Mouse (Mus musculus) ovary, adult 2 months (tissue): ENCODE results near the gene Olfr530. TPM values are rescaled to one million over a fixed set of nuclear protein-coding genes. Genes with fewer than 3 reads are reported as not detected.

Experiments
- polyA plus RNA-seq: library from polyadenylated mRNA; depleted of rRNA; stranded (reverse); fragments of >200 nt; gene quantifications from 2 replicates; pipeline ENCODE4 v1.2.3, GENCODE M21; 2012; rRNA removed

Gene Olfr530
- not detected in 2 replicates for polyA plus RNA-seq

DNA sequence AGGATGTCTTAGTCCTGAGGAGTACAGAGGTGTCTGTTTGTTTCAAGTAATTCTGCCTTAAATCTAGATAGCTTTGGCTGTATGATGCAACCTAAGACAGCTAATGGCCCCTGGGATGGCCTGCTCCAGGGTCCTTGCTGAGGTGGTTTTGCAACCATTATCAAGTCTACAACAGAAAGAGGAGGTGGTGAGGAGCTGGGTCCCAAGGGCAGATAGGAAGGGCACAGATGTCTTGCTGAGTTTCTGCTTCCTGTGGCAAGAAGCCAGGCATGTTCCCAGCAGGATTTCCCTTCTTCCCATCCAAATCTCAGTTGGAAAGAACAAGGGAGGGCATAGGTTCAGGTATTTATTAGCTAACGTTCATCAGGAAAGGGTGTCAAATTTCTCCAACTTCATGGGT is at the start of gene Olfr530:
TSS of gene Olfr530 (minus strand) at position 101 of the 400 bp plus-strand sequence.

DNA sequence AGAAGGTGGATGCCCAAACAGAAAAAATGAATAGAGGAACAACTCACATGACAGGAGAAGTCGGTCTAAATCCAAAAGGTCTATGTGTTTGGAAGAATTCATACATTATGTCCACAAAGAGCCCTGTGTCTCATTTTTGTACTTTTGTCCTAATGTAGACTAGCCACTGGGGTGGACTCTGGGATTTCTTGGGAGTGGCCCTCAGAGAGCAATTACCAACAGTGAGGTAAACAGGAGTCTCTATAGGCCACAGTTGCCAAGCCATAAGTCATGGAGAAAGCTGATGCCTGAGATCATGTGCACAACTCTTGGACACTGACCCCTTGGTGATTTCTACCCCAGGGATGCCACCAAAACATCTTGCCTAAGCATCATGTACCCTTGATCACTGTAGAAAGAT is 45.4 kb upstream of the Olfr530 start, which contains the start of gene Olfr532:
TSS of gene Olfr532 (minus strand) at position 101 of the 400 bp plus-strand sequence.

GRCm38 (mm10) chr7:140402818-140403217 is 26.7 kb upstream of the Olfr530 start, which contains the start of gene Olfr531:
TSS of gene Olfr531 (minus strand) at chr7:140402918.

GRCm38 (mm10) chr7:140361571-140361970 is 14.6 kb downstream of the Olfr530 start, which contains the start of gene Olfr60:
TSS of gene Olfr60 (minus strand) at chr7:140361671.

GRCm38 (mm10) chr7:140333717-140334116 is 42.4 kb downstream of the Olfr530 start, which contains the start of gene Olfr527:
TSS of gene Olfr527 (plus strand) at chr7:140334017.

Other genes with a start within 250 kb of the Olfr530 start
- gene Mtg1, start 238.8 kb downstream of the Olfr530 start, polyA plus RNA-seq: 24.4 and 25.1 TPM in 2 replicates
- gene Sprn, start 221.5 kb downstream of the Olfr530 start, polyA plus RNA-seq: 2.7 and 2.9 TPM in 2 replicates
- gene Olfr522, start 211.6 kb downstream of the Olfr530 start, polyA plus RNA-seq: not detected in 2 replicates
- not detected in 2 replicates for gene Olfr523, start 203.1 kb downstream of the Olfr530 start, polyA plus RNA-seq
- not detected in 2 replicates for gene Olfr524, start 170.4 kb downstream of the Olfr530 start, polyA plus RNA-seq
- gene Cd163l1, start 158.1 kb downstream of the Olfr530 start, polyA plus RNA-seq: 0.94 and 1.0 TPM in 2 replicates
- gene 5830411N06Rik, start 129.0 kb downstream of the Olfr530 start, polyA plus RNA-seq: 0.06 TPM in 1 of 2 replicates, not detected in the other
- not detected in 2 replicates for gene Olfr525, start 55.5 kb downstream of the Olfr530 start, polyA plus RNA-seq
- not detected in 2 replicates for gene Olfr527, start 42.3 kb downstream of the Olfr530 start, polyA plus RNA-seq
- 0.17 TPM in 1 of 2 replicates, not detected in the other for gene Olfr60, start 14.7 kb downstream of the Olfr530 start, polyA plus RNA-seq
- gene Olfr531, start 26.6 kb upstream of the Olfr530 start, polyA plus RNA-seq: not detected in 2 replicates
- gene Olfr532, start 45.3 kb upstream of the Olfr530 start, polyA plus RNA-seq: not detected in 2 replicates
- gene Olfr533, start 87.0 kb upstream of the Olfr530 start, polyA plus RNA-seq: not detected in 2 replicates
- not detected in 2 replicates for gene Olfr535, start 107.9 kb upstream of the Olfr530 start, polyA plus RNA-seq
- gene Olfr536, start 131.1 kb upstream of the Olfr530 start, polyA plus RNA-seq: not detected in 2 replicates
- gene Olfr538, start 191.6 kb upstream of the Olfr530 start, polyA plus RNA-seq: not detected in 2 replicates
- not detected in 2 replicates for gene Olfr46, start 224.9 kb upstream of the Olfr530 start, polyA plus RNA-seq